Mouse (Mus musculus) limb, embryonic 11.5 days (tissue): ENCODE data around the gene B3galnt1. TPM values are rescaled to one million over a fixed set of nuclear protein-coding genes. Genes with fewer than 3 reads are reported as not detected.

Experiments
- ATAC-seq: fragments of 200-750 bp; cut with Nextera tagmentation; 2 replicates; pipeline ENCODE4 v1.8.0; 2017; ENCODE audit warnings: low read depth; ENCODE audit not compliant: insufficient number of reproducible peaks, low FRiP score, low TSS enrichment
- DNase-seq: peaks from one replicate; pipeline ENCODE4 v3.0.0-alpha.2; 2015; ENCODE audit warnings: low spot score
- H3K27ac ChIP-seq: fragments of 300-500 bp; sonication (generic); replicated peaks from 2 replicates; pipeline ENCODE4 v1.5.1; 2014; ENCODE audit warnings: low read depth, mild to moderate bottlenecking, low read length
- H3K27me3 ChIP-seq: fragments of 300-500 bp; sonication (generic); 2 replicates; pipeline ENCODE4 v1.6.1; 2014; ENCODE audit warnings: mild to moderate bottlenecking, low read length, mixed read lengths; ENCODE audit not compliant: control insufficient read depth, insufficient read depth
- H3K36me3 ChIP-seq: fragments of 300-500 bp; sonication (generic); 2 replicates; pipeline ENCODE4 v1.6.1; 2014; ENCODE audit warnings: mild to moderate bottlenecking, low read length, moderate library complexity, mixed read lengths; ENCODE audit not compliant: control insufficient read depth, insufficient read depth
- H3K4me1 ChIP-seq: fragments of 300-500 bp; sonication (generic); 2 replicates; pipeline ENCODE4 v1.6.1; 2014; ENCODE audit warnings: low read length, mixed read lengths; ENCODE audit not compliant: control insufficient read depth, insufficient read depth
- H3K4me2 ChIP-seq: fragments of 300-500 bp; sonication (generic); 2 replicates; pipeline ENCODE4 v1.6.1; 2014; ENCODE audit warnings: low read depth, mild to moderate bottlenecking, moderate library complexity; ENCODE audit not compliant: severe bottlenecking
- H3K4me3 ChIP-seq: fragments of 300-500 bp; sonication (generic); 2 replicates; pipeline ENCODE4 v1.5.1; 2014; ENCODE audit warnings: low read depth, low read length
- H3K9ac ChIP-seq: fragments of 300-500 bp; sonication (generic); 2 replicates; pipeline ENCODE4 v1.6.1; 2014; ENCODE audit warnings: mild to moderate bottlenecking, low read length
- H3K9me3 ChIP-seq: fragments of 300-500 bp; sonication (generic); 2 replicates; pipeline ENCODE4 v1.6.1; 2016; ENCODE audit warnings: low read length; ENCODE audit not compliant: control insufficient read depth
- WGBS: fragments of 180-500 bp; shearing (Covaris S2); extraction: QIAGEN DNeasy Blood & Tissue Kit; methylation state at CpG from one replicate; pipeline ENCODE4 v1.1.7; 2014; 5-methylcytosine and 5-hydroxymethylcytosine counted together
- polyA plus RNA-seq: library from polyadenylated mRNA; unstranded; fragments of >200 nt; fragmentation: Nextera tagmentation; extraction: Ambion mirVana; gene quantifications from 2 replicates; pipeline ENCODE4 v1.2.1, GENCODE M21; 2014

The B3galnt1 gene
- polyA plus RNA-seq, 1 experiment from 2014 or later, result 27.4 TPM

- ATAC-seq (no peak), DNase-seq (no peak)
- H3K9ac ChIP-seq, result no peak overlapping the region
- H3K9me3 ChIP-seq, result no peaks in the 10 kb centered on the region; the same call in 1 of the 2 replicates
- no peaks in the 10 kb centered on the region for H3K27me3 ChIP-seq
- no peaks in the 10 kb centered on the region for H3K36me3 ChIP-seq
- no peak overlapping the region for H3K4me3 ChIP-seq
- no peak overlapping the region for H3K27ac ChIP-seq
- 13% methylated on average over 1 of the region's 1 CpGs for WGBS
- no peaks in the 10 kb centered on the region for H3K4me1 ChIP-seq
- no peak overlapping the region for H3K4me2 ChIP-seq
Observed at GRCm38 (mm10) chr3:69607468-69607867, 8.7 kb upstream of the B3galnt1 start.

GRCm38 (mm10) chr3:69606923-69607322, 8.2 kb upstream of the B3galnt1 start:
- Histone ChIP-seq H3K9me3 (no peaks in the 10 kb centered on the region), H3K27me3 (no peaks in the 10 kb centered on the region), H3K27ac (no peak overlapping the region), H3K36me3 (no peaks in the 10 kb centered on the region), H3K4me1 (no peaks in the 10 kb centered on the region), H3K4me2 (no peak overlapping the region), H3K4me3 (no peak overlapping the region), H3K9ac (no peak overlapping the region)
- WGBS, result 90% methylated on average over 1 of the region's 1 CpGs
- ATAC-seq (no peak), DNase-seq (no peak)

- H3K27me3 ChIP-seq, result no peaks in the 10 kb centered on the region
- no peaks in the 10 kb centered on the region for H3K9me3 ChIP-seq
- peak overlapping the region; percentile 93 for H3K9ac ChIP-seq
- ATAC-seq (peak; percentile 28; the same call in 1 of the 2 replicates), DNase-seq (no peak)
- H3K27ac ChIP-seq, result no peak overlapping the region
- peak overlapping the region; percentile 51 for H3K4me3 ChIP-seq
- H3K4me2 ChIP-seq, result peak overlapping the region; percentile 70
- H3K36me3 ChIP-seq, result no peaks in the 10 kb centered on the region
- no peaks in the 10 kb centered on the region for H3K4me1 ChIP-seq
- WGBS, result 13% methylated on average over 5 of the region's 5 CpGs
Observed at GRCm38 (mm10) chr3:69599166-69599500, 373 bp upstream of the B3galnt1 start.

GRCm38 (mm10) chr3:69597816-69598215, 944 bp downstream of the B3galnt1 start:
- no peaks in the 10 kb centered on the region for H3K4me1 ChIP-seq
- DNase-seq (no peak), ATAC-seq (no peak)
- H3K36me3 ChIP-seq, result no peaks in the 10 kb centered on the region
- WGBS, result 4% methylated on average over 7 of the region's 7 CpGs
- H3K27ac ChIP-seq, result no peak overlapping the region
- peak overlapping the region; percentile 93 for H3K9ac ChIP-seq
- H3K4me3 ChIP-seq, result peak overlapping the region; percentile 51
- H3K27me3 ChIP-seq, result no peaks in the 10 kb centered on the region
- H3K9me3 ChIP-seq, result no peaks in the 10 kb centered on the region
- peak overlapping the region; percentile 70 for H3K4me2 ChIP-seq

GRCm38 (mm10) chr3:69597211-69597610, 1.5 kb downstream of the B3galnt1 start:
- Histone ChIP-seq H3K4me3 (no peak overlapping the region), H3K27ac (no peak overlapping the region), H3K9me3 (no peaks in the 10 kb centered on the region), H3K36me3 (no peaks in the 10 kb centered on the region), H3K4me2 (no peak overlapping the region; the same call in 1 of the 2 replicates), H3K27me3 (no peaks in the 10 kb centered on the region), H3K4me1 (no peaks in the 10 kb centered on the region), H3K9ac (no peak overlapping the region)
- WGBS, result 94% methylated on average over 6 of the region's 6 CpGs
- DNase-seq (no peak), ATAC-seq (no peak)

- ATAC-seq (no peak), DNase-seq (no peak)
- 86% methylated on average over 3 of the region's 3 CpGs for WGBS
- Histone ChIP-seq H3K4me1 (no peaks in the 10 kb centered on the region), H3K4me3 (no peak overlapping the region), H3K27me3 (no peaks in the 10 kb centered on the region), H3K9me3 (no peaks in the 10 kb centered on the region), H3K27ac (no peak overlapping the region), H3K36me3 (no peaks in the 10 kb centered on the region), H3K9ac (no peak overlapping the region), H3K4me2 (no peak overlapping the region)
Observed at GRCm38 (mm10) chr3:69596116-69596515, 2.6 kb downstream of the B3galnt1 start.

- DNase-seq, result no peak
- H3K4me1 ChIP-seq, result no peaks in the 10 kb centered on the region
- H3K36me3 ChIP-seq, result no peaks in the 10 kb centered on the region
- no peak overlapping the region for H3K4me2 ChIP-seq
- no peak overlapping the region for H3K9ac ChIP-seq
- H3K27ac ChIP-seq, result no peak overlapping the region
- no peak for ATAC-seq
- H3K9me3 ChIP-seq, result no peaks in the 10 kb centered on the region
- H3K4me3 ChIP-seq, result no peak overlapping the region
- 71% methylated on average over 9 of the region's 9 CpGs for WGBS
- no peaks in the 10 kb centered on the region for H3K27me3 ChIP-seq
Observed at GRCm38 (mm10) chr3:69594071-69594470, 4.7 kb downstream of the B3galnt1 start.

- no peaks in the 10 kb centered on the region for H3K36me3 ChIP-seq
- H3K4me1 ChIP-seq, result no peaks in the 10 kb centered on the region
- no peak overlapping the region for H3K9ac ChIP-seq
- no peak overlapping the region for H3K27ac ChIP-seq
- DNase-seq (no peak), ATAC-seq (no peak)
- H3K4me3 ChIP-seq, result no peak overlapping the region
- 89% methylated on average over 8 of the region's 8 CpGs for WGBS
- no peaks in the 10 kb centered on the region for H3K9me3 ChIP-seq
- no peak overlapping the region for H3K4me2 ChIP-seq
- H3K27me3 ChIP-seq, result no peaks in the 10 kb centered on the region
Observed at GRCm38 (mm10) chr3:69593426-69593825, 5.3 kb downstream of the B3galnt1 start.

- H3K4me2 ChIP-seq, result no peak overlapping the region
- no peaks in the 10 kb centered on the region for H3K4me1 ChIP-seq
- WGBS, result 44% methylated on average over 10 of the region's 10 CpGs
- no peaks in the 10 kb centered on the region for H3K36me3 ChIP-seq
- H3K27ac ChIP-seq, result no peak overlapping the region
- ATAC-seq (peak; percentile 26; the same call in 1 of the 2 replicates), DNase-seq (no peak)
- H3K9ac ChIP-seq, result no peak overlapping the region
- no peak overlapping the region for H3K4me3 ChIP-seq
- H3K27me3 ChIP-seq, result no peaks in the 10 kb centered on the region
- no peaks in the 10 kb centered on the region for H3K9me3 ChIP-seq
Observed at GRCm38 (mm10) chr3:69588101-69588760, 10.5 kb downstream of the B3galnt1 start.
